Mouse (Mus musculus) ES-Bruce4 (cell line): Measurements from ENCODE around the gene Ptgis. TPM values are rescaled to one million over a fixed set of nuclear protein-coding genes. Genes with fewer than 3 reads are reported as not detected.

Source experiments
- H3K27ac ChIP-seq: 2 replicates; pipeline ENCODE4 v1.5.1; 2012; ENCODE audit warnings: low read length, inconsistent platforms; ENCODE audit not compliant: insufficient read depth
- H3K27me3 ChIP-seq: 2 replicates; pipeline ENCODE4 v1.6.1; 2012; ENCODE audit warnings: mild to moderate bottlenecking, low read length, inconsistent platforms; ENCODE audit not compliant: control insufficient read depth, poor library complexity, insufficient read depth, severe bottlenecking
- H3K36me3 ChIP-seq: 2 replicates; pipeline ENCODE4 v1.6.1; 2012; ENCODE audit warnings: inconsistent platforms, mild to moderate bottlenecking, low read length, moderate library complexity; ENCODE audit not compliant: control insufficient read depth, poor library complexity, insufficient read depth, severe bottlenecking
- H3K4me1 ChIP-seq: one replicate; pipeline ENCODE4 v1.8.1; 2011; ENCODE audit warnings: low read length; ENCODE audit not compliant: control insufficient read depth, insufficient read depth
- H3K4me3 ChIP-seq: 2 replicates; pipeline ENCODE4 v1.5.1; 2011; ENCODE audit warnings: low read depth, mild to moderate bottlenecking, low read length
- H3K9ac ChIP-seq: 2 replicates; pipeline ENCODE4 v1.6.1; 2012; ENCODE audit warnings: low read depth, mild to moderate bottlenecking, inconsistent platforms; ENCODE audit not compliant: poor library complexity, severe bottlenecking
- H3K9me3 ChIP-seq: replicated peaks from 2 replicates; pipeline ENCODE4 v1.6.1; 2012; ENCODE audit warnings: mild to moderate bottlenecking, low read length, inconsistent platforms; ENCODE audit not compliant: control insufficient read depth, poor library complexity, insufficient read depth, severe bottlenecking
- CTCF ChIP-seq: IDR thresholded peaks from one replicate; pipeline ENCODE4 v1.8.1; 2011; ENCODE audit warnings: low read depth, low read length
- EP300 ChIP-seq: IDR thresholded peaks from 2 replicates; pipeline ENCODE4 v1.6.1; 2011; ENCODE audit warnings: low read depth, low read length; ENCODE audit not compliant: insufficient read depth
- POLR2A ChIP-seq: IDR thresholded peaks from one replicate; pipeline ENCODE4 v1.8.1; 2011; ENCODE audit warnings: low read length; ENCODE audit not compliant: insufficient read depth
- polyA plus RNA-seq: library from polyadenylated mRNA; stranded (reverse); fragments of >200 nt; gene quantifications from 2 replicates; pipeline ENCODE4 v1.2.4, GENCODE M21; 2011; ENCODE audit warnings: low read depth; ENCODE audit not compliant: missing spikeins, insufficient read depth, insufficient read length

Gene Ptgis
- polyA plus RNA-seq, 1 experiment: 6.8 TPM

DNA sequence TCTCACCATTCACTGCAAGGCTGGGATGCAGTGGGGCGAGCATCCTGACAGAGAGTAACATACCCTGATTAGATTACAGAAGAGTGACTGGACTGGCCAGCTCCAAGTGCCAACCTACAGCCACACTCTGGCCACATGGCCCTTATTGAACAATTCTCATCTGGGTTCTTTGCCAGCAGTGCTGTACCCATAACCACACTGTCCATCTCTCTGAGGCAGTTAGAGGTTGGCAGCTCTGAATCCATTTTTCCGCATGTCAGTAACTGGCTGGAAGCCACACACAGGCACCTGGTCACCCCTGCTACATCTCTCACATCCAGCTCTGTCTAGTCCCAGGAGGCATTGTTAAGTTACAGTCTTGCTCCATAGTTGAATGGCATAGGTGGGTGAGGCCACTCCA, 96.5 kb downstream of the Ptgis start:
- no peak overlapping the region for H3K4me3 ChIP-seq
- no peak overlapping the region for H3K27ac ChIP-seq
- peaks cover 2% of the 10 kb centered on the region for H3K4me1 ChIP-seq
- no peak overlapping the region for H3K9ac ChIP-seq
- H3K36me3 ChIP-seq: no peaks in the 10 kb centered on the region
- H3K9me3 ChIP-seq: no peaks in the 10 kb centered on the region
- no peak for TF ChIP-seq EP300
- TF ChIP-seq POLR2A: no peak
- TF ChIP-seq CTCF: no peak
- H3K27me3 ChIP-seq: no peaks in the 10 kb centered on the region

GRCm38 (mm10) chr2:167142282-167142681, 98.1 kb downstream of the Ptgis start:
- H3K27ac ChIP-seq: no peak overlapping the region
- no peak overlapping the region for H3K9ac ChIP-seq
- TF ChIP-seq POLR2A (no peak), EP300 (no peak), CTCF (no peak)

GRCm38 (mm10) chr2:167141810-167142209, 98.6 kb downstream of the Ptgis start:
- no peak for TF ChIP-seq POLR2A
- TF ChIP-seq CTCF: no peak
- TF ChIP-seq EP300: no peak
- Histone ChIP-seq H3K9ac (no peak overlapping the region), H3K36me3 (no peaks in the 10 kb centered on the region), H3K27me3 (no peaks in the 10 kb centered on the region), H3K4me1 (peaks cover 3% of the 10 kb centered on the region), H3K27ac (no peak overlapping the region), H3K9me3 (no peaks in the 10 kb centered on the region), H3K4me3 (no peak overlapping the region)

More at GRCm38 (mm10) chr2:167142282-167142681, 98.1 kb downstream of the Ptgis start:
- Histone ChIP-seq H3K4me1 (peaks cover 3% of the 10 kb centered on the region), H3K4me3 (no peak overlapping the region), H3K36me3 (no peaks in the 10 kb centered on the region), H3K27me3 (no peaks in the 10 kb centered on the region), H3K9me3 (no peaks in the 10 kb centered on the region)

Other genes starting within 250 kb of the Ptgis start
- 50.1 and 55.4 TPM in 2 replicates for gene Stau1, start 244.3 kb downstream of the Ptgis start, polyA plus RNA-seq
- gene Ddx27, start 225.4 kb downstream of the Ptgis start, polyA plus RNA-seq: 72.1 and 75.7 TPM in 2 replicates
- gene Znfx1, start 177.6 kb downstream of the Ptgis start, polyA plus RNA-seq: 11.4 and 12.1 TPM in 2 replicates
- 1.1 and 1.4 TPM in 2 replicates for gene Kcnb1, start 50.4 kb downstream of the Ptgis start, polyA plus RNA-seq
- 23.9 and 30.5 TPM in 2 replicates for gene B4galt5, start 108.6 kb upstream of the Ptgis start, polyA plus RNA-seq
- 44.8 and 49.1 TPM in 2 replicates for gene Slc9a8, start 181.1 kb upstream of the Ptgis start, polyA plus RNA-seq